Mouse (Mus musculus) CH12.LX (cell line): ENCODE results near the gene Gm21983.

Source experiments
- CTCF ChIP-seq, 2 experiments: IDR thresholded peaks in 1 of 2; conservative IDR thresholded peaks in 1 of 2; 2 replicates each; pipeline ENCODE4 v1.5.1; 2011 to 2012; ENCODE audit warnings: low read depth in 2 of 2, low read length in 2 of 2, improper control_type of control experiment in 1 of 2, inconsistent platforms in 1 of 2, mild to moderate bottlenecking in 1 of 2, moderate library complexity in 1 of 2
- E2F4 ChIP-seq: IDR thresholded peaks from 2 replicates; pipeline ENCODE4 v1.6.1; 2011; ENCODE audit warnings: low read depth, low read length, improper control_type of control experiment; ENCODE audit not compliant: insufficient replicate concordance
- JUN ChIP-seq: IDR thresholded peaks from 2 replicates; pipeline ENCODE4 v1.6.1; 2011; ENCODE audit warnings: low read depth, mild to moderate bottlenecking, low read length, improper control_type of control experiment, moderate library complexity; ENCODE audit not compliant: insufficient read depth
- MEF2A ChIP-seq: IDR thresholded peaks from 2 replicates; pipeline ENCODE4 v1.6.1; 2014; ENCODE audit warnings: low read depth, mild to moderate bottlenecking, inconsistent platforms, low read length, improper control_type of control experiment, borderline replicate concordance
- RAD21 ChIP-seq: IDR thresholded peaks from 2 replicates; pipeline ENCODE4 v1.6.1; 2011; ENCODE audit warnings: low read depth, mild to moderate bottlenecking, low read length, improper control_type of control experiment, moderate library complexity

DNA sequence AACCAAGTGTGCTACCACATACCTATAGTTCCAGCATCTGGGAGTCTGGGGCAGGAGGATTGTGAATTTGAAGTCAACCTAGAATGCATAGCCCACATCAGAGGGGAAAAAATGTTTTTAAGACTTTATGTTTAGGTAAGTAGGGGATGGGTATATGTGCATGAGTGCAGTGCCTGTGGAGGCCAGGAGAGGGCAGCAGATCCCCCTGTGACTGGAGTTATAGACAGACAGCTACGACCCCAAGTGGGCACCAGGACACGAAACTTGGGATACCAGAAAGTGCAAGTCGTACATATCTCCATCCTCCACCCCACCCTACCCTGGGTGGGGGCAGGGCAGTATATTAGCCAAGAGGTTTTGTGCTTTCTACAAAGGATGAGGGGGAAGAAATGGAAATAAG lies 4.1 kb upstream of the Gm21983 start:
- peak; percentile 58 for TF ChIP-seq RAD21
- TF ChIP-seq CTCF (conservative IDR thresholded peaks at IDR 0.05 in 1 of 2, IDR thresholded peaks at IDR 0.05 in 1 of 2; ENCODE audit: low read depth in 2 of 2, low read length in 2 of 2): peak; percentile 68 to 91
- TF ChIP-seq MEF2A: no peak
- no peak for TF ChIP-seq E2F4
- TF ChIP-seq JUN: no peak
